Mouse (Mus musculus): ENCODE measurements around the gene Kiz. TPM values are rescaled to one million over a fixed set of nuclear protein-coding genes. Genes with fewer than 3 reads are reported as not detected.

The Kiz gene
- total and polyA plus RNA-seq, 2 experiments: 3.7 to 19.7 TPM

GRCm38 (mm10) chr2:146839303-146840030, 16.2 kb upstream of the Kiz start:
- Histone ChIP-seq H3K9ac (ENCODE audit: low read depth, low read length) (no peak overlapping the region), H3K36me3 (ENCODE audit: control insufficient read depth, insufficient read depth, low read length) (no peaks in the 10 kb centered on the region), H3K27ac (replicated peaks; ENCODE audit: insufficient read depth, low read depth, low read length) (no peak overlapping the region), H3K4me1 (ENCODE audit: control insufficient read depth, insufficient read depth, low read length) (no peaks in the 10 kb centered on the region), H3K27me3 (ENCODE audit: control insufficient read depth, insufficient read depth, low read length) (peaks cover 20% of the 10 kb centered on the region), H3K79me2 (ENCODE audit: control insufficient read depth, insufficient read depth, low read length) (no peaks in the 10 kb centered on the region), H3K4me3 (ENCODE audit: insufficient read depth, low read depth, low read length) (no peak overlapping the region)
- DNase-seq (ENCODE audit: extremely low read depth, low read depth, low spot score): no peak
- TF ChIP-seq POLR2A (IDR thresholded peaks at IDR 0.05; ENCODE audit: extremely low read depth, insufficient read depth, low read length): no peak
- TF ChIP-seq CTCF (IDR thresholded peaks at IDR 0.05; ENCODE audit: low read depth, low read length): no peak
- WGBS: 9% methylated on average over 36 of the region's 36 CpGs

- no peak for DNase-seq (ENCODE audit: extremely low read depth, low read depth, low spot score)
- no peaks in the 10 kb centered on the region for H3K4me1 ChIP-seq (ENCODE audit: control insufficient read depth, insufficient read depth, low read length)
- H3K9ac ChIP-seq (ENCODE audit: low read depth, low read length): no peak overlapping the region
- no peaks in the 10 kb centered on the region for H3K27me3 ChIP-seq (ENCODE audit: control insufficient read depth, insufficient read depth, low read length)
- TF ChIP-seq POLR2A (IDR thresholded peaks at IDR 0.05; ENCODE audit: extremely low read depth, insufficient read depth, low read length) (no peak), CTCF (IDR thresholded peaks at IDR 0.05; ENCODE audit: low read depth, low read length) (no peak)
- H3K79me2 ChIP-seq (ENCODE audit: control insufficient read depth, insufficient read depth, low read length): no peaks in the 10 kb centered on the region
- H3K4me3 ChIP-seq (ENCODE audit: insufficient read depth, low read depth, low read length): no peak overlapping the region
- 88% methylated on average over 2 of the region's 2 CpGs for WGBS
- no peaks in the 10 kb centered on the region for H3K36me3 ChIP-seq (ENCODE audit: control insufficient read depth, insufficient read depth, low read length)
- no peak overlapping the region for H3K27ac ChIP-seq (replicated peaks; ENCODE audit: insufficient read depth, low read depth, low read length)
Observed at GRCm38 (mm10) chr2:146847863-146848262, 7.8 kb upstream of the Kiz start.

- no peaks in the 10 kb centered on the region for H3K79me2 ChIP-seq (ENCODE audit: control insufficient read depth, insufficient read depth, low read length)
- TF ChIP-seq CTCF (IDR thresholded peaks at IDR 0.05; ENCODE audit: low read depth, low read length): no peak
- TF ChIP-seq POLR2A (IDR thresholded peaks at IDR 0.05; ENCODE audit: extremely low read depth, insufficient read depth, low read length): no peak
- H3K27me3 ChIP-seq (ENCODE audit: control insufficient read depth, insufficient read depth, low read length): no peaks in the 10 kb centered on the region
- peak overlapping the region; percentile 94 for H3K9ac ChIP-seq (ENCODE audit: low read depth, low read length)
- H3K4me3 ChIP-seq (ENCODE audit: insufficient read depth, low read depth, low read length): peak overlapping the region; percentile 94
- peaks cover 3% of the 10 kb centered on the region; the same call in 1 of the 2 replicates for H3K4me1 ChIP-seq (ENCODE audit: control insufficient read depth, insufficient read depth, low read length)
- peak overlapping the region; percentile 49 for H3K27ac ChIP-seq (replicated peaks; ENCODE audit: insufficient read depth, low read depth, low read length)
- peak; percentile 45 for DNase-seq (ENCODE audit: extremely low read depth, low read depth, low spot score)
- WGBS: under 1% methylated on average over 11 of the region's 11 CpGs
- no peaks in the 10 kb centered on the region for H3K36me3 ChIP-seq (ENCODE audit: control insufficient read depth, insufficient read depth, low read length)
Observed at GRCm38 (mm10) chr2:146856120-146856519, 456 bp downstream of the Kiz start.

GRCm38 (mm10) chr2:146856853-146857252, 1.2 kb downstream of the Kiz start:
- Histone ChIP-seq H3K27me3 (ENCODE audit: control insufficient read depth, insufficient read depth, low read length) (no peaks in the 10 kb centered on the region), H3K27ac (replicated peaks; ENCODE audit: insufficient read depth, low read depth, low read length) (no peak overlapping the region), H3K36me3 (ENCODE audit: control insufficient read depth, insufficient read depth, low read length) (peaks cover 4% of the 10 kb centered on the region), H3K79me2 (ENCODE audit: control insufficient read depth, insufficient read depth, low read length) (no peaks in the 10 kb centered on the region), H3K4me1 (ENCODE audit: control insufficient read depth, insufficient read depth, low read length) (peaks cover 3% of the 10 kb centered on the region; the same call in 1 of the 2 replicates), H3K4me3 (ENCODE audit: insufficient read depth, low read depth, low read length) (no peak overlapping the region), H3K9ac (ENCODE audit: low read depth, low read length) (no peak overlapping the region)
- TF ChIP-seq CTCF (IDR thresholded peaks at IDR 0.05; ENCODE audit: low read depth, low read length): no peak
- no peak for TF ChIP-seq POLR2A (IDR thresholded peaks at IDR 0.05; ENCODE audit: extremely low read depth, insufficient read depth, low read length)
- DNase-seq (ENCODE audit: extremely low read depth, low read depth, low spot score): no peak
- WGBS: 56% methylated on average over 4 of the region's 4 CpGs

- Histone ChIP-seq H3K27ac (replicated peaks; ENCODE audit: insufficient read depth, low read depth, low read length) (no peak overlapping the region), H3K4me3 (ENCODE audit: insufficient read depth, low read depth, low read length) (no peak overlapping the region), H3K27me3 (ENCODE audit: control insufficient read depth, insufficient read depth, low read length) (no peaks in the 10 kb centered on the region), H3K4me1 (ENCODE audit: control insufficient read depth, insufficient read depth, low read length) (no peaks in the 10 kb centered on the region), H3K36me3 (ENCODE audit: control insufficient read depth, insufficient read depth, low read length) (peaks cover 4% of the 10 kb centered on the region), H3K79me2 (ENCODE audit: control insufficient read depth, insufficient read depth, low read length) (no peaks in the 10 kb centered on the region; the same call in 1 of the 2 replicates), H3K9ac (ENCODE audit: low read depth, low read length) (no peak overlapping the region)
- 50% methylated on average over 3 of the region's 3 CpGs for WGBS
- DNase-seq (ENCODE audit: extremely low read depth, low read depth, low spot score): peak; percentile 67
- TF ChIP-seq POLR2A (IDR thresholded peaks at IDR 0.05; ENCODE audit: extremely low read depth, insufficient read depth, low read length) (no peak), CTCF (IDR thresholded peaks at IDR 0.05; ENCODE audit: low read depth, low read length) (no peak)
Observed at GRCm38 (mm10) chr2:146865781-146866180, 10.1 kb downstream of the Kiz start.

Measured in liver, adult 2 months (tissue).